Mouse (Mus musculus) hindbrain, embryonic 11.5 days (tissue): ENCODE measurements at regions not wholly inside any gene's neighbourhood (a gene's known extent, or its start where the extent isn't known, plus 50 kb on each side); places are given as distances from the start of the nearest gene placed in this dataset.

Experiments used
- ATAC-seq: fragments of 200-750 bp; cut with Nextera tagmentation; 2 replicates; pipeline ENCODE4 v1.8.0; 2017; ENCODE audit warnings: mild to moderate bottlenecking, moderate TSS enrichment, moderate library complexity; ENCODE audit not compliant: low FRiP score
- DNase-seq: peaks from one replicate; pipeline ENCODE4 v3.0.0-alpha.2; 2015; ENCODE audit warnings: low spot score
- H3K27ac ChIP-seq: fragments of 300-500 bp; sonication (generic); 2 replicates; pipeline ENCODE4 v1.5.1; 2014; ENCODE audit warnings: mild to moderate bottlenecking, low read depth, low read length
- H3K27me3 ChIP-seq: fragments of 300-500 bp; sonication (generic); 2 replicates; pipeline ENCODE4 v1.6.1; 2014; ENCODE audit warnings: mild to moderate bottlenecking, low read length, moderate library complexity, mixed read lengths; ENCODE audit not compliant: control insufficient read depth, insufficient read depth
- H3K36me3 ChIP-seq: fragments of 300-500 bp; sonication (generic); 2 replicates; pipeline ENCODE4 v1.6.1; 2014; ENCODE audit warnings: mild to moderate bottlenecking, low read length, moderate library complexity, mixed read lengths; ENCODE audit not compliant: control insufficient read depth, insufficient read depth
- H3K4me1 ChIP-seq: fragments of 300-500 bp; sonication (generic); replicated peaks from 2 replicates; pipeline ENCODE4 v1.6.1; 2014; ENCODE audit warnings: low read length, mixed read lengths; ENCODE audit not compliant: control insufficient read depth, insufficient read depth
- H3K4me2 ChIP-seq: fragments of 300-500 bp; sonication (generic); replicated peaks from 2 replicates; pipeline ENCODE4 v1.6.1; 2014; ENCODE audit warnings: mild to moderate bottlenecking, low read depth, low read length
- H3K4me3 ChIP-seq: fragments of 300-500 bp; sonication (generic); 2 replicates; pipeline ENCODE4 v1.5.1; 2014; ENCODE audit warnings: low read depth, low read length
- H3K9ac ChIP-seq: fragments of 300-500 bp; sonication (generic); 2 replicates; pipeline ENCODE4 v1.6.1; 2014; ENCODE audit warnings: low read depth, low read length
- H3K9me3 ChIP-seq: fragments of 300-500 bp; sonication (generic); 2 replicates; pipeline ENCODE4 v1.6.1; 2016; ENCODE audit warnings: low read length; ENCODE audit not compliant: control insufficient read depth
- WGBS: fragments of 180-500 bp; shearing (Covaris S2); extraction: QIAGEN DNeasy Blood & Tissue Kit; methylation state at CpG from one replicate; pipeline ENCODE4 v1.1.7; 2014; 5-methylcytosine and 5-hydroxymethylcytosine counted together

GRCm38 (mm10) chr10:43769026-43769425, 132.5 kb downstream of the Qrsl1 start:
- Histone ChIP-seq H3K36me3 (no peaks in the 10 kb centered on the region), H3K27me3 (no peaks in the 10 kb centered on the region), H3K9ac (no peak overlapping the region), H3K4me2 (no peak overlapping the region), H3K4me3 (no peak overlapping the region), H3K27ac (no peak overlapping the region), H3K4me1 (no peaks in the 10 kb centered on the region), H3K9me3 (no peaks in the 10 kb centered on the region)
- ATAC-seq: no peak
- WGBS: 77% methylated on average over 3 of the region's 3 CpGs
- no peak for DNase-seq

DNA sequence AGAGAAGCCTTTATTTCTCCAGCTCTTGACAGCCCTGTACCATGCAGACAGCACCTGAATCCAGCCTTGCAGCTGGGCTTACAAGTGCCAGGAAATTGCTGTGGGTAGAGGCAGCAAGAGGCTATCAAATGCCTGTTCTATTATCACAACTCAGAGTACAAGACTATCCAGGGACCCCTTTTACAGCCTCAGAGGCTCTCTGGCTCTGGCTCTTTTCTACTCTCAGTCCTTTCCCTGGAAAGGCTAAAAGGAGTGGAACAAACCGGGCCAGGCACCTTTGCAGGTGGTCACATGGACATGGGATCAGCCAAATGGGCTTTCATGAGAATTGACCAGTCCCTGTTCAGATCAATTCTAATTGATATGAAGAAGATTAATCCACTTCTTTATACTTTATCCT, 125.7 kb downstream of the Qrsl1 start:
- H3K27ac ChIP-seq: no peak overlapping the region
- H3K4me1 ChIP-seq: no peaks in the 10 kb centered on the region; the same call in 1 of the 2 replicates
- no peak for ATAC-seq
- H3K36me3 ChIP-seq: no peaks in the 10 kb centered on the region
- no peak overlapping the region for H3K9ac ChIP-seq
- WGBS: 100% methylated on average over 1 of the region's 1 CpGs
- no peaks in the 10 kb centered on the region for H3K9me3 ChIP-seq
- H3K27me3 ChIP-seq: no peaks in the 10 kb centered on the region
- DNase-seq: no peak
- no peak overlapping the region for H3K4me3 ChIP-seq
- H3K4me2 ChIP-seq: no peak overlapping the region

- Histone ChIP-seq H3K27ac (no peak overlapping the region), H3K27me3 (no peaks in the 10 kb centered on the region), H3K9ac (no peak overlapping the region), H3K4me2 (no peak overlapping the region), H3K4me3 (no peak overlapping the region), H3K4me1 (no peaks in the 10 kb centered on the region; the same call in 1 of the 2 replicates), H3K36me3 (no peaks in the 10 kb centered on the region), H3K9me3 (no peaks in the 10 kb centered on the region)
- ATAC-seq: no peak
- DNase-seq: no peak
- WGBS: 84% methylated on average over 28 of the region's 28 CpGs
Observed at GRCm38 (mm10) chr10:43777612-43778600, 123.6 kb downstream of the Qrsl1 start.

DNA sequence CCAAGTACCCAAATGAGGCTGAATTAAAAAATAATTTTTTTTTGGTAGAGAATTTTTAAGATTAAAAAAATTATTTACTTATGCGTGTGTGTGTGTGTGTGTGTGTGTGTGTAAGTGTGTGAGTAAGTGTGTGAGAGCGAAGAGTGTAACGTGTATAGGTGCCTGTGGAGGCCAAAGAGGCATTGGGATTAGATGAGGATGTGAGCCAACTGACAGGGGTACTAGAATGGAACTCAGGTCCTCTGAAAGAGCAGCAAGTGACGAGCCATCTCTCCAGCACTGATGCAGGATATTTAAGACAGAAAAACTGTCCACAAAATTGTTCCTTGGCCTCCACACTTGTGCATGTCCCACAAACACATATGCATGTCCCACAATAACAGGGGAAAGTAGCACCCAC, 121.0 kb downstream of the Qrsl1 start:
- DNase-seq (no peak), ATAC-seq (no peak)
- Histone ChIP-seq H3K36me3 (no peaks in the 10 kb centered on the region), H3K9ac (no peak overlapping the region), H3K27me3 (no peaks in the 10 kb centered on the region), H3K4me1 (no peaks in the 10 kb centered on the region; the same call in 1 of the 2 replicates), H3K4me2 (no peak overlapping the region), H3K4me3 (no peak overlapping the region), H3K27ac (no peak overlapping the region), H3K9me3 (no peaks in the 10 kb centered on the region)
- 98% methylated on average over 4 of the region's 4 CpGs for WGBS

DNA sequence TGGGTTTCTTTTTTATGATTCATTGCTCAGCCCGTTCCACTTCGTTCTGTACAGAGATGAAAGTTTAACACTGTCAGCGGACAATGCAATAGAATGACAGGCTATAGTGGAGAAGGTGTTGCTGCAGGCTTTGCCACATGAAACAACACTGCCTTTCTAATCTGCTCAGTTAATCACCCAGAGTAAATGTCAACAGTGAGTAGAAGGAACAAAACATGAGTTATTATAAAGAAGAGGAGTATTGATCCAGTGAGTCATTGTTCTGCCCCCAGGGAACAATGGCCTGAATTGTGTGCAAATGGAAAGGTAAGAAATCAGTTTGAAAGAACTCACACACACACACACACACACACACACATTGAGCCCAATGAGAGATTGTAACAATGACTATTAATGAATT, 118.2 kb downstream of the Qrsl1 start:
- H3K4me2 ChIP-seq: no peak overlapping the region
- ATAC-seq (no peak), DNase-seq (no peak)
- no peak overlapping the region for H3K27ac ChIP-seq
- H3K27me3 ChIP-seq: no peaks in the 10 kb centered on the region
- no peaks in the 10 kb centered on the region for H3K36me3 ChIP-seq
- no peaks in the 10 kb centered on the region for H3K9me3 ChIP-seq
- no peaks in the 10 kb centered on the region for H3K4me1 ChIP-seq
- WGBS: 90% methylated on average over 3 of the region's 3 CpGs
- H3K4me3 ChIP-seq: no peak overlapping the region
- H3K9ac ChIP-seq: no peak overlapping the region

DNA sequence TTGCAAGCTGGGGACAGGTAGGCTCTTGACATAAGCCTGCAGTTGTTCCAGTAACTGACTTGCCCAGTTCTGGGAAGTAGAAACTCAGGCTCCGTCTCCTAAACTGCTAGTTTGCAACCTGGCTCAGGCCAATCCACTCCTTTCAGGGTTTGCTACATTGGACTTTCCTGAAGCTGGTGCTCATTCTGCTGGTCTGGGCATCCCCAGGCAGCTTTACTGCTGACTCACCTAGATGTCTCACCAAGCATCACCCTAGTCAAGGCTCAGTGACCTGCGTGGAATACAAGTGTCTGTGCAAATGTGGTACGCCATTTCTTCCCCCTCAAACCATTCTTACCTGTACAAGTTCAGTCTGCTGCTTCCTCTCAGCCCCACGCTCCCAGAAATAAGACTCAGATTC, 110.8 kb downstream of the Qrsl1 start:
- H3K27me3 ChIP-seq: no peaks in the 10 kb centered on the region
- H3K4me3 ChIP-seq: no peak overlapping the region
- ATAC-seq: no peak
- WGBS: 91% methylated on average over 4 of the region's 4 CpGs
- DNase-seq: no peak
- no peak overlapping the region for H3K4me2 ChIP-seq
- no peaks in the 10 kb centered on the region for H3K36me3 ChIP-seq
- no peaks in the 10 kb centered on the region for H3K4me1 ChIP-seq
- H3K27ac ChIP-seq: no peak overlapping the region
- no peaks in the 10 kb centered on the region for H3K9me3 ChIP-seq
- no peak overlapping the region for H3K9ac ChIP-seq

DNA sequence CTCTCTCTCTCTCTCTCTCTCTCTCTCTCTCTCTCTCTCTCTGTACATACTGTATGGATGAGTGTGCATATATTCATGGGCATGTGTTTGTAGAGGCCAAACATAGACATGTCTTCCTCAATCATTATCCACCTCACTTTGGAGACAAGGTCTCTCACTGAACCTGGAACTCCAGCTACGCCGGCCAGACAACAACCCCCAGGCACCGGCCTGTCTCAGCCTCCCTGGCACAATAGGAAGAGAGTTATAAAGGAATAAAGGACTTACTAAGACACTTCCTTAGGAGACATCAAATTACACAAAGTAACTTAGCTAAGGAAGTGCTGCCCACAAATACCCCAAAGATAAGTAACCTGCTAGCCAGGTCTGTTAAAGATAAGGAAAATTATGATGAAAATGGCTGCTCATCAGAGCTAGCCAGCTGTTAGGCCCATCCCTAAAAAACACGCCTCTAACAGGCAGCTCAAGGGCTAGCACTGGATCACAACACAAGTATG, 110.0 kb downstream of the Qrsl1 start:
- Histone ChIP-seq H3K27me3 (no peaks in the 10 kb centered on the region), H3K4me1 (no peaks in the 10 kb centered on the region), H3K4me2 (no peak overlapping the region), H3K27ac (no peak overlapping the region), H3K36me3 (no peaks in the 10 kb centered on the region), H3K9me3 (no peaks in the 10 kb centered on the region), H3K9ac (no peak overlapping the region), H3K4me3 (no peak overlapping the region)
- ATAC-seq (no peak), DNase-seq (no peak)
- WGBS: 94% methylated on average over 4 of the region's 4 CpGs

- Histone ChIP-seq H3K4me3 (no peak overlapping the region), H3K36me3 (no peaks in the 10 kb centered on the region), H3K27me3 (no peaks in the 10 kb centered on the region), H3K4me2 (no peak overlapping the region), H3K27ac (no peak overlapping the region), H3K9me3 (no peaks in the 10 kb centered on the region), H3K9ac (no peak overlapping the region), H3K4me1 (no peaks in the 10 kb centered on the region)
- ATAC-seq: no peak
- WGBS: 84% methylated on average over 3 of the region's 3 CpGs
- DNase-seq: no peak
Observed at GRCm38 (mm10) chr10:43792618-43793017, 108.9 kb downstream of the Qrsl1 start.

GRCm38 (mm10) chr10:43794587-43794986, 107.0 kb downstream of the Qrsl1 start:
- H3K27me3 ChIP-seq: no peaks in the 10 kb centered on the region
- no peaks in the 10 kb centered on the region for H3K4me1 ChIP-seq
- ATAC-seq: no peak
- H3K4me2 ChIP-seq: no peak overlapping the region
- H3K27ac ChIP-seq: no peak overlapping the region
- H3K9ac ChIP-seq: no peak overlapping the region
- no peaks in the 10 kb centered on the region for H3K36me3 ChIP-seq
- WGBS: 79% methylated on average over 9 of the region's 9 CpGs
- H3K4me3 ChIP-seq: no peak overlapping the region
- no peaks in the 10 kb centered on the region for H3K9me3 ChIP-seq
- no peak for DNase-seq
